36 mouse cellular contexts compared by ENCODE assay signal in genomic region chr19:21004411-21004810, GRCm38 (mm10). TPM values are rescaled to one million over a fixed set of nuclear protein-coding genes. Genes with fewer than 3 reads are reported as not detected.
A peak's percentile ranks its signal among the peaks of the same experiment; 100 is the strongest.
DNase-seq lines count a peak whose midpoint lies in the region; ATAC-seq lines count a peak whose summit lies in the region.
"Had no signal": no experiment of that assay in that cellular context is flagged by ENCODE, and none has a peak within 500 bp of the region (broad histone marks: within the 10 kb centered on the region; RNA-seq: fewer than 3 reads in every experiment).

No protein-coding gene starts in this region.

- no peak overlapping the region for H3K4me2 ChIP-seq in hindbrain, embryonic 16.5 days (ENCODE audit: low read length)
- no peak overlapping the region for H3K4me2 ChIP-seq in midbrain, embryonic 14.5 days (ENCODE audit: low read length)
- H3K4me2 ChIP-seq in midbrain, embryonic 11.5 days = no peak overlapping the region
- H3K4me2 ChIP-seq in kidney, embryonic 15.5 days = no peak overlapping the region
- H3K4me2 ChIP-seq: embryonic facial prominence, embryonic 15.5 days; forebrain, embryonic 15.5 days; heart, embryonic 12.5 days; limb, embryonic 15.5 days; liver, embryonic 13.5 days; midbrain, embryonic 15.5 days had no signal

- no peaks in the 10 kb centered on the region for H3K36me3 ChIP-seq in hindbrain, embryonic 16.5 days (ENCODE audit: control insufficient read depth, insufficient read depth, low read length)
- H3K36me3 ChIP-seq in hindbrain, embryonic 10.5 days = no peaks in the 10 kb centered on the region
- no peaks in the 10 kb centered on the region for H3K36me3 ChIP-seq in midbrain, embryonic 14.5 days (ENCODE audit: control insufficient read depth, insufficient read depth, low read length)
- no peaks in the 10 kb centered on the region for H3K36me3 ChIP-seq in midbrain, embryonic 11.5 days (ENCODE audit: control insufficient read depth, insufficient read depth, low read length)
- no peaks in the 10 kb centered on the region for H3K36me3 ChIP-seq in kidney, embryonic 15.5 days
- H3K36me3 ChIP-seq: embryonic facial prominence, embryonic 10.5 days; embryonic facial prominence, embryonic 15.5 days; forebrain, embryonic 15.5 days; heart, embryonic 12.5 days; limb, embryonic 10.5 days; limb, embryonic 15.5 days; liver, embryonic 13.5 days; midbrain, embryonic 15.5 days had no signal

- no peak overlapping the region for H3K9ac ChIP-seq in hindbrain, embryonic 16.5 days (ENCODE audit: low read depth, low read length)
- H3K9ac ChIP-seq in midbrain, embryonic 14.5 days (replicated peaks; ENCODE audit: low read length) = no peak overlapping the region
- H3K9ac ChIP-seq in midbrain, embryonic 11.5 days (ENCODE audit: low read length) = no peak overlapping the region
- H3K9ac ChIP-seq in kidney, embryonic 15.5 days = no peak overlapping the region
- H3K9ac ChIP-seq: embryonic facial prominence, embryonic 15.5 days; forebrain, embryonic 15.5 days; heart, embryonic 12.5 days; limb, embryonic 15.5 days; liver, embryonic 13.5 days; midbrain, embryonic 15.5 days had no signal

- H3K4me3 ChIP-seq in hindbrain, embryonic 16.5 days (ENCODE audit: low read length) = no peak overlapping the region
- no peak overlapping the region for H3K4me3 ChIP-seq in hindbrain, embryonic 10.5 days
- no peak overlapping the region for H3K4me3 ChIP-seq in midbrain, embryonic 14.5 days (replicated peaks; ENCODE audit: low read depth, low read length)
- no peak overlapping the region for H3K4me3 ChIP-seq in midbrain, embryonic 11.5 days (ENCODE audit: low read depth, low read length)
- no peak overlapping the region for H3K4me3 ChIP-seq in kidney, embryonic 15.5 days (replicated peaks)
- H3K4me3 ChIP-seq: embryonic facial prominence, embryonic 10.5 days; embryonic facial prominence, embryonic 15.5 days; forebrain, embryonic 15.5 days; gastrocnemius, adult 2 months; heart, adult 2 months; heart, embryonic 12.5 days; limb, embryonic 10.5 days; limb, embryonic 15.5 days; liver, embryonic 13.5 days; megakaryocyte, embryonic 14.5 days; midbrain, embryonic 15.5 days had no signal

- no peak overlapping the region for H3K27ac ChIP-seq in hindbrain, embryonic 16.5 days (ENCODE audit: low read depth, low read length)
- H3K27ac ChIP-seq in hindbrain, embryonic 10.5 days = no peak overlapping the region
- no peak overlapping the region for H3K27ac ChIP-seq in midbrain, embryonic 14.5 days (replicated peaks; ENCODE audit: low read depth, low read length)
- H3K27ac ChIP-seq in midbrain, embryonic 11.5 days (ENCODE audit: low read depth, low read length) = no peak overlapping the region
- no peak overlapping the region for H3K27ac ChIP-seq in kidney, embryonic 15.5 days
- H3K27ac ChIP-seq: embryonic facial prominence, embryonic 10.5 days; embryonic facial prominence, embryonic 15.5 days; forebrain, embryonic 15.5 days; gastrocnemius, adult 2 months; heart, adult 2 months; limb, embryonic 10.5 days; limb, embryonic 15.5 days; liver, embryonic 13.5 days; midbrain, embryonic 15.5 days had no signal

- WGBS in hindbrain, embryonic 16.5 days = 67% methylated on average over 2 of the region's 2 CpGs
- 84% methylated on average over 2 of the region's 2 CpGs for WGBS in hindbrain, embryonic 10.5 days
- whole genome bisulfite sequencing in midbrain, embryonic 14.5 days = 70% methylated on average over 2 of the region's 2 CpGs
- 82% methylated on average over 2 of the region's 2 CpGs for WGBS in midbrain, embryonic 11.5 days
- 91% methylated on average over 2 of the region's 2 CpGs for whole genome bisulfite sequencing in kidney, embryonic 15.5 days

- no peaks in the 10 kb centered on the region for H3K9me3 ChIP-seq in hindbrain, embryonic 16.5 days (ENCODE audit: control insufficient read depth, low read length)
- H3K9me3 ChIP-seq in hindbrain, embryonic 10.5 days = no peaks in the 10 kb centered on the region
- H3K9me3 ChIP-seq in midbrain, embryonic 14.5 days (ENCODE audit: control insufficient read depth, low read length) = no peaks in the 10 kb centered on the region
- H3K9me3 ChIP-seq in midbrain, embryonic 11.5 days (ENCODE audit: control insufficient read depth, low read length) = no peaks in the 10 kb centered on the region
- H3K9me3 ChIP-seq in kidney, embryonic 15.5 days (replicated peaks) = no peaks in the 10 kb centered on the region
- H3K9me3 ChIP-seq: embryonic facial prominence, embryonic 10.5 days; embryonic facial prominence, embryonic 15.5 days; forebrain, embryonic 15.5 days; heart, embryonic 12.5 days; limb, embryonic 10.5 days; limb, embryonic 15.5 days; liver, embryonic 13.5 days; midbrain, embryonic 15.5 days had no signal

- no peak for DNase-seq in hindbrain, embryonic 10.5 days (ENCODE audit: low spot score)
- DNase-seq in midbrain, embryonic 14.5 days = peak; percentile 19
- DNase-seq in midbrain, embryonic 11.5 days (ENCODE audit: low spot score, missing footprints) = no peak
- peak; percentile 11 to 19 for DNase-seq in layer of hippocampus, adult 8-10 months (ENCODE audit: low spot score in 2 of 2)
- DNase-seq: adrenal gland, postnatal 14 days; cerebellum, adult 2 months; cerebellum, postnatal 14 days; gastrocnemius, adult 2 months; gastrocnemius, postnatal 36 days; heart, adult 2 months; kidney, adult 8-10 months; kidney, postnatal 10 days; liver, embryonic 13.5 days; lung, adult 18-20 months; lung, postnatal 4 days; right cerebral cortex, adult 18-20 months; spleen, adult 18-20 months; thymus, adult 2 months; thymus, postnatal 36 days had no signal

- 0 out of 2 replicates have a peak, but pooled peaks have one; percentile 42 for ATAC-seq in hindbrain, embryonic 16.5 days
- ATAC-seq in midbrain, embryonic 14.5 days (ENCODE audit: low FRiP score, low TSS enrichment) = no peak
- ATAC-seq in midbrain, embryonic 11.5 days (ENCODE audit: low FRiP score) = no peak
- no peak for ATAC-seq in granulocyte monocyte progenitor cell, adult 5-6 weeks (replicated peaks; ENCODE audit: poor library complexity, severe bottlenecking)
- no peak for ATAC-seq in kidney, embryonic 15.5 days (replicated peaks; ENCODE audit: low FRiP score)
- ATAC-seq: forebrain, embryonic 15.5 days; intestine, embryonic 16.5 days; lung, postnatal 0 days; midbrain, embryonic 15.5 days had no signal

- no peaks in the 10 kb centered on the region for H3K4me1 ChIP-seq in hindbrain, embryonic 16.5 days (ENCODE audit: control insufficient read depth, insufficient read depth, low read depth, low read length)
- H3K4me1 ChIP-seq in hindbrain, embryonic 10.5 days (replicated peaks) = no peaks in the 10 kb centered on the region
- H3K4me1 ChIP-seq in midbrain, embryonic 14.5 days (ENCODE audit: control insufficient read depth, insufficient read depth, low read length) = no peaks in the 10 kb centered on the region
- H3K4me1 ChIP-seq in midbrain, embryonic 11.5 days (ENCODE audit: control insufficient read depth, insufficient read depth, low read length) = no peaks in the 10 kb centered on the region
- H3K4me1 ChIP-seq in kidney, embryonic 15.5 days = no peaks in the 10 kb centered on the region
- H3K4me1 ChIP-seq: embryonic facial prominence, embryonic 10.5 days; embryonic facial prominence, embryonic 15.5 days; heart, embryonic 12.5 days; limb, embryonic 10.5 days; limb, embryonic 15.5 days; liver, embryonic 13.5 days; midbrain, embryonic 15.5 days had no signal

- H3K27me3 ChIP-seq in hindbrain, embryonic 16.5 days (replicated peaks; ENCODE audit: control insufficient read depth, insufficient read depth, low read length) = no peaks in the 10 kb centered on the region
- no peaks in the 10 kb centered on the region for H3K27me3 ChIP-seq in hindbrain, embryonic 10.5 days (ENCODE audit: insufficient read depth, poor library complexity, severe bottlenecking)
- no peaks in the 10 kb centered on the region for H3K27me3 ChIP-seq in midbrain, embryonic 14.5 days (ENCODE audit: control insufficient read depth, insufficient read depth, low read length)
- H3K27me3 ChIP-seq in midbrain, embryonic 11.5 days (ENCODE audit: control insufficient read depth, insufficient read depth, low read length) = no peaks in the 10 kb centered on the region
- no peaks in the 10 kb centered on the region for H3K27me3 ChIP-seq in kidney, embryonic 15.5 days
- H3K27me3 ChIP-seq: embryonic facial prominence, embryonic 15.5 days; forebrain, embryonic 15.5 days; heart, embryonic 12.5 days; limb, embryonic 15.5 days; liver, embryonic 13.5 days; megakaryocyte, embryonic 14.5 days; midbrain, embryonic 15.5 days had no signal

RNA-seq across cellular contexts. Expression of gene Tmc1, which starts 50.4 kb away (rescaled TPM):
- polyA plus RNA-seq in hindbrain, embryonic 16.5 days (2015; fragmentation: Nextera tagmentation; extraction: Ambion mirVana) = 0.10 and 0.11 TPM in 2 replicates
- 0.31 and 0.41 TPM in 2 replicates for polyA plus RNA-seq in hindbrain, embryonic 10.5 days (2016; fragmentation: Nextera tagmentation; extraction: Ambion mirVana)
- 0.08 and 0.17 TPM in 2 replicates for polyA plus RNA-seq in midbrain, embryonic 14.5 days (2014; fragmentation: Nextera tagmentation; extraction: Ambion mirVana)
- 0.14 and 0.19 TPM in 2 replicates for polyA plus RNA-seq in midbrain, embryonic 11.5 days (2014; fragmentation: Nextera tagmentation; extraction: Ambion mirVana)
- not detected for total RNA-seq in layer of hippocampus, adult 8-10 months (2022)
- not detected in 2 replicates for total RNA-seq in granulocyte monocyte progenitor cell, adult 5-6 weeks (2014; fragmentation: Nextera tagmentation)
- not detected in 2 replicates for total RNA-seq in granulocyte monocyte progenitor cell, adult 5-6 weeks (2017)
- polyA plus RNA-seq in kidney, embryonic 15.5 days (2015; fragmentation: Nextera tagmentation; extraction: Ambion mirVana) = 0.08 TPM in 1 of 2 replicates, not detected in the other
- total RNA-seq: adrenal gland, postnatal 14 days; gastrocnemius, adult 2 months; gastrocnemius, postnatal 36 days; hematopoietic stem cell, adult 5-6 weeks; MEL had no signal
- polyA plus RNA-seq: heart, adult 2 months; heart, embryonic 12.5 days; heart, postnatal 0 days; limb, embryonic 10.5 days; lung, postnatal 0 days; stomach, embryonic 16.5 days had no signal

Comparison
In these comparisons a context has a peak if more than half of its experiments do, and no peak if none do; other contexts are left out.
1. DNase-seq: peak in midbrain, embryonic 14.5 days (single experiment) and layer of hippocampus, adult 8-10 months (2 of 2); none in hindbrain, embryonic 10.5 days (single experiment) and midbrain, embryonic 11.5 days (single experiment).